Mouse (Mus musculus): ENCODE results near the gene Sergef. TPM values are rescaled to one million over a fixed set of nuclear protein-coding genes. Genes with fewer than 3 reads are reported as not detected.

The Sergef gene
- polyA plus RNA-seq, 1 experiment from 2014 or later, result 9.3 TPM

GRCm38 (mm10) chr7:46492134-46492678 is 147.4 kb downstream of the Sergef start:
- Histone ChIP-seq H3K4me1 (replicated peaks) (no peaks in the 10 kb centered on the region), H3K36me3 (no peaks in the 10 kb centered on the region), H3K27me3 (no peaks in the 10 kb centered on the region), H3K4me3 (no peak overlapping the region), H3K27ac (no peak overlapping the region), H3K9me3 (replicated peaks) (no peaks in the 10 kb centered on the region), H3K9ac (no peak overlapping the region), H3K4me2 (no peak overlapping the region)
- WGBS, result 51% methylated on average over 14 of the region's 14 CpGs
- ATAC-seq (replicated peaks; ENCODE audit: insufficient number of reproducible peaks, insufficient read depth, low FRiP score, low read depth), result no peak

GRCm38 (mm10) chr7:46487354-46487753 is 152.3 kb downstream of the Sergef start:
- 49% methylated on average over 4 of the region's 4 CpGs for WGBS
- Histone ChIP-seq H3K9ac (no peak overlapping the region), H3K27ac (no peak overlapping the region), H3K36me3 (no peaks in the 10 kb centered on the region), H3K4me2 (no peak overlapping the region), H3K27me3 (no peaks in the 10 kb centered on the region), H3K9me3 (replicated peaks) (no peaks in the 10 kb centered on the region), H3K4me1 (replicated peaks) (peaks cover 9% of the 10 kb centered on the region), H3K4me3 (no peak overlapping the region)
- ATAC-seq (replicated peaks; ENCODE audit: insufficient number of reproducible peaks, insufficient read depth, low FRiP score, low read depth), result no peak

DNA sequence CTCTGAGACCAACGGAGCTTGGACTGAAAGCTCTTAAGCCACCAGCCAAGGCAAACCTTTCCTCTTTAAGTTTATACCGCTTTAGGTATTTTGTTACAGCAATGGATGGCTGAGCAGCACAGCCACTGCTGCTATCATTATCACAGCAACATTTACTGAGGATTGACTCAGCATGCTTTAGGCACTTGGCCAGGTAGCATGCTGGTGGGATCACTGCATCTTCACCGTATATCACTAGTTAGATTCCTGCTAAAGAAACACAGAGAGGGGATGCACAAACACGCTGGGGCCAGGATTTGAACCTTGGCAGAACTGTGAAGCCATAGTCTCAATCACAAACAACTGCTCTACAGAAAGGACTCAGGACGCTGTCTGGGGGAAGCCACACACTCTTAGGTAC is 152.8 kb downstream of the Sergef start:
- no peaks in the 10 kb centered on the region for H3K27me3 ChIP-seq
- no peaks in the 10 kb centered on the region for H3K9me3 ChIP-seq (replicated peaks)
- H3K4me1 ChIP-seq (replicated peaks), result peaks cover 15% of the 10 kb centered on the region
- H3K4me2 ChIP-seq, result no peak overlapping the region
- ATAC-seq (replicated peaks; ENCODE audit: insufficient number of reproducible peaks, insufficient read depth, low FRiP score, low read depth), result no peak
- H3K4me3 ChIP-seq, result no peak overlapping the region
- no peak overlapping the region for H3K9ac ChIP-seq
- H3K27ac ChIP-seq, result no peak overlapping the region
- H3K36me3 ChIP-seq, result no peaks in the 10 kb centered on the region
- 80% methylated on average over 5 of the region's 5 CpGs for WGBS

- WGBS, result 71% methylated on average over 6 of the region's 6 CpGs
- peaks cover 22% of the 10 kb centered on the region for H3K4me1 ChIP-seq (replicated peaks)
- ATAC-seq (replicated peaks; ENCODE audit: insufficient number of reproducible peaks, insufficient read depth, low FRiP score, low read depth), result no peak
- H3K9ac ChIP-seq, result no peak overlapping the region
- no peak overlapping the region for H3K4me3 ChIP-seq
- H3K27ac ChIP-seq, result no peak overlapping the region
- H3K36me3 ChIP-seq, result no peaks in the 10 kb centered on the region
- H3K27me3 ChIP-seq, result no peaks in the 10 kb centered on the region
- H3K9me3 ChIP-seq (replicated peaks), result no peaks in the 10 kb centered on the region
- no peak overlapping the region for H3K4me2 ChIP-seq
Observed at GRCm38 (mm10) chr7:46484223-46484622, 155.4 kb downstream of the Sergef start.

DNA sequence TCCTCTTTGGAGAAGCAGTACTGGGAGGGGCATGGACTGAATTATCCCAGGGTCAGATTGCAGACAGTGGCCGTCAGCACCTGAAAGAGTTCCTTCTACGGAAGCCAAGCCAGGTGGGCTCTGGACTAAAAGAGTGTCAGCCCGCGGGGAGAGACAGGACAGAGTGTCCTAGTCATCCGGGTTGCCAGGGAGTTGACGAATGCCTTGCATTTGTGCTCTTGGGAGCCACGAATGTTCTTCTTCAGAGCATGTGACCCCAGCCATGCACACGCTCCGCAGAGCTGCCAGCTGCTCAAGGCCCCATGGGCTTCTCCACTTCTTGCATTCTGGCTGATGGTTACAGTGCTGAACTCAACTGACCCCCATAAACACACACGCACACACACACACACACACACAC is 156.6 kb downstream of the Sergef start:
- peak overlapping the region; percentile 78; the same call in 1 of the 2 replicates for H3K27ac ChIP-seq
- H3K4me1 ChIP-seq (replicated peaks), result peaks cover 22% of the 10 kb centered on the region
- no peaks in the 10 kb centered on the region for H3K9me3 ChIP-seq (replicated peaks)
- no peak overlapping the region for H3K9ac ChIP-seq
- H3K36me3 ChIP-seq, result no peaks in the 10 kb centered on the region
- ATAC-seq (replicated peaks; ENCODE audit: insufficient number of reproducible peaks, insufficient read depth, low FRiP score, low read depth), result no peak
- no peak overlapping the region for H3K4me3 ChIP-seq
- WGBS, result 45% methylated on average over 10 of the region's 10 CpGs
- H3K4me2 ChIP-seq, result no peak overlapping the region
- no peaks in the 10 kb centered on the region for H3K27me3 ChIP-seq

- Histone ChIP-seq H3K4me3 (no peak overlapping the region), H3K9ac (no peak overlapping the region), H3K4me2 (no peak overlapping the region), H3K4me1 (replicated peaks) (peaks cover 22% of the 10 kb centered on the region), H3K27me3 (no peaks in the 10 kb centered on the region), H3K27ac (peak overlapping the region; percentile 78), H3K9me3 (replicated peaks) (no peaks in the 10 kb centered on the region), H3K36me3 (no peaks in the 10 kb centered on the region)
- ATAC-seq (replicated peaks; ENCODE audit: insufficient number of reproducible peaks, insufficient read depth, low FRiP score, low read depth), result peak; percentile 93
- WGBS, result 23% methylated on average over 2 of the region's 2 CpGs
Observed at GRCm38 (mm10) chr7:46482099-46482531, 157.5 kb downstream of the Sergef start.

GRCm38 (mm10) chr7:46479793-46480192 is 159.8 kb downstream of the Sergef start:
- peaks cover 27% of the 10 kb centered on the region for H3K4me1 ChIP-seq (replicated peaks)
- no peak overlapping the region for H3K27ac ChIP-seq
- no peak overlapping the region for H3K4me2 ChIP-seq
- no peaks in the 10 kb centered on the region for H3K27me3 ChIP-seq
- no peak overlapping the region for H3K9ac ChIP-seq
- H3K4me3 ChIP-seq, result no peak overlapping the region
- H3K9me3 ChIP-seq (replicated peaks), result no peaks in the 10 kb centered on the region
- ATAC-seq (replicated peaks; ENCODE audit: insufficient number of reproducible peaks, insufficient read depth, low FRiP score, low read depth), result no peak
- 48% methylated on average over 6 of the region's 6 CpGs for WGBS
- H3K36me3 ChIP-seq, result no peaks in the 10 kb centered on the region

GRCm38 (mm10) chr7:46477456-46477855 is 162.2 kb downstream of the Sergef start:
- peaks cover 28% of the 10 kb centered on the region for H3K4me1 ChIP-seq (replicated peaks)
- H3K27ac ChIP-seq, result no peak overlapping the region
- no peak overlapping the region for H3K9ac ChIP-seq
- no peak overlapping the region for H3K4me3 ChIP-seq
- ATAC-seq (replicated peaks; ENCODE audit: insufficient number of reproducible peaks, insufficient read depth, low FRiP score, low read depth), result no peak
- H3K27me3 ChIP-seq, result no peaks in the 10 kb centered on the region
- no peaks in the 10 kb centered on the region for H3K9me3 ChIP-seq (replicated peaks)
- no peaks in the 10 kb centered on the region for H3K36me3 ChIP-seq
- H3K4me2 ChIP-seq, result no peak overlapping the region
- 89% methylated on average over 3 of the region's 3 CpGs for WGBS

- 35% methylated on average over 5 of the region's 5 CpGs for WGBS
- H3K9me3 ChIP-seq (replicated peaks), result no peaks in the 10 kb centered on the region
- no peaks in the 10 kb centered on the region for H3K36me3 ChIP-seq
- peak; percentile 45; the same call in 1 of the 2 replicates for ATAC-seq (replicated peaks; ENCODE audit: insufficient number of reproducible peaks, insufficient read depth, low FRiP score, low read depth)
- peaks cover 29% of the 10 kb centered on the region for H3K4me1 ChIP-seq (replicated peaks)
- no peak overlapping the region for H3K9ac ChIP-seq
- no peak overlapping the region for H3K27ac ChIP-seq
- H3K4me3 ChIP-seq, result no peak overlapping the region
- no peaks in the 10 kb centered on the region for H3K27me3 ChIP-seq
- no peak overlapping the region for H3K4me2 ChIP-seq
Observed at GRCm38 (mm10) chr7:46475464-46475863, 164.1 kb downstream of the Sergef start.

- Histone ChIP-seq H3K4me2 (no peak overlapping the region), H3K27me3 (no peaks in the 10 kb centered on the region), H3K36me3 (no peaks in the 10 kb centered on the region), H3K9me3 (replicated peaks) (no peaks in the 10 kb centered on the region), H3K27ac (no peak overlapping the region), H3K4me1 (replicated peaks) (peaks cover 24% of the 10 kb centered on the region), H3K4me3 (no peak overlapping the region), H3K9ac (no peak overlapping the region)
- 25% methylated on average over 9 of the region's 9 CpGs for WGBS
- no peak for ATAC-seq (replicated peaks; ENCODE audit: insufficient number of reproducible peaks, insufficient read depth, low FRiP score, low read depth)
Observed at GRCm38 (mm10) chr7:46473141-46473540, 166.5 kb downstream of the Sergef start.

- Histone ChIP-seq H3K36me3 (no peaks in the 10 kb centered on the region), H3K4me3 (no peak overlapping the region), H3K4me1 (replicated peaks) (peaks cover 32% of the 10 kb centered on the region), H3K9me3 (replicated peaks) (no peaks in the 10 kb centered on the region), H3K4me2 (no peak overlapping the region), H3K27ac (no peak overlapping the region), H3K9ac (no peak overlapping the region), H3K27me3 (no peaks in the 10 kb centered on the region)
- WGBS, result 37% methylated on average over 7 of the region's 7 CpGs
- ATAC-seq (replicated peaks; ENCODE audit: insufficient number of reproducible peaks, insufficient read depth, low FRiP score, low read depth), result no peak; the same call in 1 of the 2 replicates
Observed at GRCm38 (mm10) chr7:46471054-46471737, 168.4 kb downstream of the Sergef start.

- peaks cover 28% of the 10 kb centered on the region for H3K4me1 ChIP-seq (replicated peaks)
- no peak overlapping the region for H3K4me3 ChIP-seq
- no peak overlapping the region for H3K9ac ChIP-seq
- no peak overlapping the region for H3K27ac ChIP-seq
- no peaks in the 10 kb centered on the region for H3K36me3 ChIP-seq
- no peak overlapping the region for H3K4me2 ChIP-seq
- WGBS, result 78% methylated on average over 3 of the region's 3 CpGs
- no peaks in the 10 kb centered on the region for H3K27me3 ChIP-seq
- no peaks in the 10 kb centered on the region for H3K9me3 ChIP-seq (replicated peaks)
- ATAC-seq (replicated peaks; ENCODE audit: insufficient number of reproducible peaks, insufficient read depth, low FRiP score, low read depth), result no peak
Observed at GRCm38 (mm10) chr7:46469542-46469941, 170.1 kb downstream of the Sergef start.
